Mouse (Mus musculus): ENCODE measurements at regions not wholly inside any gene's neighbourhood (a gene's known extent, or its start where the extent isn't known, plus 50 kb on each side); places are given as distances from the start of the nearest gene placed in this dataset.

DNA sequence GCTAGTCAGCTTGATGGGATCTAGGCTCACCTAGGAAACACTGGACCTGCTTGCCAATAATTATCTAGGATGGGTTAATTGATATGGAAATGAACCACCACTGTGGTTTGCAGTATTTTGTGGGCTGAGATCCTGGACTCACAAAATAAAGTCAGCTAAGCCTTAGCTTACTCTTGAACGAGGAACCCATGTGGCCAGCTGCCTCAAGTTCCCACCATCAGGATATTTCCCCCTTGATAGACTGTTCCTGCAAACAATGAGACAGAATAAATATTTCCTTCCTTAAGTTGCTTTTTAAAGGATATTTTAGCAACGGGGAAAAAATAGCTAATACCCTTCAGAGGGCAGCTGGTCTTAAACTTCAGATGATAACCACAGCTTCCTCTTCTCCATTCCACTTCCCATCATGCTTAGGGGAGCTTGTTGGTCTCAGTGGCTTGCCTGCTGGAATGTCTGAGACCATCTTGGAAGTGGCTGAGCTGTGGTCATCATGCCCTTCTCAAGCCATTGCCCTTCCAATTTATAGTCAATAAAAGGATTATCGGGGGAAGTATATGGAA lies 913.7 kb upstream of the Lrrc6 start:
- no peak overlapping the region for H3K27ac ChIP-seq
- no peaks in the 10 kb centered on the region for H3K36me3 ChIP-seq
- H3K27me3 ChIP-seq (ENCODE audit: insufficient read depth, poor library complexity, severe bottlenecking) = no peaks in the 10 kb centered on the region
- WGBS = 91% methylated on average over 3 of the region's 3 CpGs
- DNase-seq (ENCODE audit: low spot score) = no peak
- H3K9me3 ChIP-seq = no peaks in the 10 kb centered on the region
- no peaks in the 10 kb centered on the region for H3K4me1 ChIP-seq (replicated peaks)
- H3K4me3 ChIP-seq = no peak overlapping the region

DNA sequence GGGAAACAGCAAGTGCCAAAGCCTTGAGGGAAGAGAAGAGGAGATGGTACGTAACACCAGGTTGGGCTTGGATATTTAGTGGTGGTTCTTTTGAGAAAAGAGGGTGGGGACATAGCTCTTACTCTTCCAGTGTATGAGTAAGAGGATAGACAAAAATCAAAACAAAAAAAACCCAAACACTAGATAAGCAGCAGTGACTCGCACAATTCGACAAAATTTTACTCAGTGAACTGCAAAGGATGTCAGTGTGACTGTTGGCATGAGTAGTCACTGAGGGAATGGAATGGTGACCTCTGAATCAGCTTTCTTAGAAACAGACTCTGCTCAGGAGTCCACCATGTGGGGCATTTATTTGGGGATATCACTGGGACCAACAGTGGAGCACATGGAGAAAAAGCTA lies 912.9 kb upstream of the Lrrc6 start:
- peaks cover 7% of the 10 kb centered on the region; the same call in 1 of the 2 replicates for H3K4me1 ChIP-seq (replicated peaks)
- H3K9me3 ChIP-seq = no peaks in the 10 kb centered on the region
- H3K4me3 ChIP-seq = no peak overlapping the region

DNA sequence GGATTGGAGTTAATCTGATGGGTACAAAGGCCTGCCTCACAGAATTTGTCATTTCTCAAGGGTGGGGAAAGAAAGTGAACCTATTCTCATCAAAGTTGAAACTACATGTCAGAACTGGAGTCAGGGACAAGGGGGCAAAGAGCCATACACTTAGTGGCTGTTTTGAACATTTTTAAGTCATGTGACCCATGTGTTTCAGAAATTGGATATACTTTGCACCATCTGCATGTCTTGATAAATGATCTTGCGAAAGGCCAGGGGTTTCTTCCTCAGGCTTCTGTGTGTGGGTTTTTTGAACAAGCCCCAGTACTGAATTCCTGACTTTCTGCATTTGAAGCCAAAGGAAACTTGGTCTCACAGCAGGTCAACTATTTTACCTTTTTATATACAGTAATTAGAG lies 911.7 kb upstream of the Lrrc6 start:
- Histone ChIP-seq H3K4me1 (replicated peaks) (peaks cover 7% of the 10 kb centered on the region; the same call in 1 of the 2 replicates), H3K9me3 (no peaks in the 10 kb centered on the region), H3K27ac (no peak overlapping the region), H3K4me3 (no peak overlapping the region), H3K36me3 (no peaks in the 10 kb centered on the region), H3K27me3 (ENCODE audit: insufficient read depth, poor library complexity, severe bottlenecking) (no peaks in the 10 kb centered on the region)
- DNase-seq (ENCODE audit: low spot score) = no peak
- WGBS = 82% methylated on average over 1 of the region's 1 CpGs

More for the DNA sequence above, 912.9 kb upstream of the Lrrc6 start:
- DNase-seq (ENCODE audit: low spot score) = no peak
- H3K27me3 ChIP-seq (ENCODE audit: insufficient read depth, poor library complexity, severe bottlenecking) = no peaks in the 10 kb centered on the region
- WGBS = 90% methylated on average over 3 of the region's 3 CpGs
- H3K27ac ChIP-seq = no peak overlapping the region
- no peaks in the 10 kb centered on the region for H3K36me3 ChIP-seq

DNA sequence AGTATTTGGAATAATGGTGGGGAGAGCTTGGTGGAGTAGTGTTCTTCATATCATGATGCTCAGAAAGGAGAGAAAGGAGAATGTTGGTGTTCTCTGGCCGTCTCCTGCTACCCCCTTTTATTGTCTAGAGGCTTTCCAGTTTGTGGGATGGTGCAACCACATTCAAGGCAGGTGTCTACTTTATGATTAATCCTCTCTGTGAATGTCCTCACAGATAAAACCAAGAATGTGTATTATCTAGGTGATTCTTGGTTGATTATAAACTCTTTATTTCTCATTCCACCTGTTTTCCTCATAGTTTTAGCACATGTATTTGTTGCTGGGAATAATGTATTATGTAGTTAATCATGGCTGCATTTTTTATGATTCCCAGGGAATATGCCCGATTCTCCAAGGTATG lies 910.9 kb upstream of the Lrrc6 start:
- H3K4me1 ChIP-seq (replicated peaks) = peaks cover 7% of the 10 kb centered on the region; the same call in 1 of the 2 replicates
- 83% methylated on average over 2 of the region's 2 CpGs for WGBS
- DNase-seq (ENCODE audit: low spot score) = no peak

DNA sequence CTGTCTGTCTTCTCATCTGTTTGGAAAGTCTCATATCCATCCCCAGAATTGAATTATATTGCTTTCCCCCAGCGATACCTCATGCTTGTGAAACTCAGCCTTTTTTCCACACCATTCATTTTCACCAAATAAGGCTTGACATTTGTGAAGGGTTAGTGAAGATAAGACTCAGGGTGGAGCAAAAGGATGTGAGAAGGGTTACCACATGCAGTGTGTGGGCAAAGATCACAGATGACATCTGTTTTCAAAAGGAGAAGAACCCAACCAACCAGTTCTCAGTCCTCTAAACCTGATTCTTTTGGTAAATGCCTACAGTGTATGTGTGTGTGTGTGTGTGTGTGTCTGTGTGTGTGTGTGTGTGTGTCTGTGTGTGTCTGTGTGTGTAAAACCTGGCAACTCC lies 909.3 kb upstream of the Lrrc6 start:
- DNase-seq (ENCODE audit: low spot score) = no peak
- H3K9me3 ChIP-seq = no peaks in the 10 kb centered on the region
- no peaks in the 10 kb centered on the region for H3K36me3 ChIP-seq
- peaks cover 7% of the 10 kb centered on the region; the same call in 1 of the 2 replicates for H3K4me1 ChIP-seq (replicated peaks)
- H3K27me3 ChIP-seq (ENCODE audit: insufficient read depth, poor library complexity, severe bottlenecking) = no peaks in the 10 kb centered on the region
- H3K4me3 ChIP-seq = no peak overlapping the region
- 84% methylated on average over 1 of the region's 1 CpGs for WGBS
- no peak overlapping the region for H3K27ac ChIP-seq

More for the DNA sequence above, 910.9 kb upstream of the Lrrc6 start:
- Histone ChIP-seq H3K27ac (no peak overlapping the region), H3K4me3 (no peak overlapping the region), H3K36me3 (no peaks in the 10 kb centered on the region), H3K9me3 (no peaks in the 10 kb centered on the region), H3K27me3 (ENCODE audit: insufficient read depth, poor library complexity, severe bottlenecking) (no peaks in the 10 kb centered on the region)

DNA sequence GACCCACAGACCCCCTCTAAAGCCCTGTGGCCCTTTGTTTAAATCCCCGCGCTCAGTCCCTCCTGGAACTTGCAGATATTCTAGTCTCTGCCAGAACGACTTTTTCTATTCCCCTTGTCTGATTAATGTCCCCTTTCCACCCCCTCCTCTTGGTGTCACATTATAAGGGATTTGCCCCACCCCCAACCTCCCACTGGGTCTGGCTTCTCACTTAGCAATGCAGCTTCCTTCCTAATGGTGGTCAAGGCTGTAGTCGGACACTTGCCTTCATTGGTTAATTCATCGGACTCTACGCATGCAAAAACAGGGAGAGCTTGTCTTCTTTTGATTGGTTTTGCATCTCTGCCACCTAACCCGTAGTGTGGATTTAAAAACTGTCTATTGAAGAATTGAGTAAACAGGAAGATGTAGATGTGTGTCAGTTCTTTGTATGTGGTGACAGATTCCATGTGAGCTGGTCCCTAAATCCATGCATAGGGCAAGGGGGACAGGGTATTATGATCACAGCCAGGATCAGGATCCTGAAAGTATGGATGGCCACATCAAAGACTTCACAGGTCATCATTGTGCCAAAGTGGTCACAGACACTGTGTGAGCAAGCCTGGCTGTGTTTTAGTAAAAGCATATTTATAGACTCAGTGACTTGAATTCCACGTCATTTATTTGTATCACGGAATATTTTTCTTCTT lies 908.3 kb upstream of the Lrrc6 start:
- Histone ChIP-seq H3K36me3 (no peaks in the 10 kb centered on the region), H3K9me3 (no peaks in the 10 kb centered on the region), H3K27me3 (ENCODE audit: insufficient read depth, poor library complexity, severe bottlenecking) (no peaks in the 10 kb centered on the region), H3K27ac (no peak overlapping the region), H3K4me1 (replicated peaks) (peaks cover 7% of the 10 kb centered on the region; the same call in 1 of the 2 replicates), H3K4me3 (no peak overlapping the region)
- DNase-seq (ENCODE audit: low spot score) = no peak
- WGBS = 78% methylated on average over 9 of the region's 9 CpGs

DNA sequence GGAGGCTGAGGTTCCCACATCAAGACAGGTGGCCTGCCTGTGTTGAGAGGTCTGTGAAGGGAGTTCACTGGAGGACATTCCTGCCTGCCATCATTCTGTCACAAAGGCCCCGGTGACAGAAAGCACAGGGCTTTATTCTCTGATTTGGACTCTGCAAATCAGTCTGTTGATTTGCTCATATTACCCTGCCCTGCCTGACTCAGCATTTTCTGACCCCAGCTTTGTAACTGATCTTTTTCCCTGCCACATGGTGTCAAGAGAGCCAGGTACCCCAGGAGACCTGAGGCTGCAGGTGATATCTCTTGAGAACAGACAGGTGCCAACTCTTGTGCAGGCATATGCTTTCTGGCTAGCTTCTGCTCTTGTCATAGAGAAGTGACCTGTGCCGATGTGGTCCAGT lies 906.5 kb upstream of the Lrrc6 start:
- Histone ChIP-seq H3K4me3 (no peak overlapping the region), H3K27me3 (ENCODE audit: insufficient read depth, poor library complexity, severe bottlenecking) (no peaks in the 10 kb centered on the region), H3K4me1 (replicated peaks) (peaks cover 7% of the 10 kb centered on the region; the same call in 1 of the 2 replicates), H3K9me3 (no peaks in the 10 kb centered on the region), H3K27ac (no peak overlapping the region), H3K36me3 (no peaks in the 10 kb centered on the region)
- WGBS = 86% methylated on average over 2 of the region's 2 CpGs
- no peak for DNase-seq (ENCODE audit: low spot score)

DNA sequence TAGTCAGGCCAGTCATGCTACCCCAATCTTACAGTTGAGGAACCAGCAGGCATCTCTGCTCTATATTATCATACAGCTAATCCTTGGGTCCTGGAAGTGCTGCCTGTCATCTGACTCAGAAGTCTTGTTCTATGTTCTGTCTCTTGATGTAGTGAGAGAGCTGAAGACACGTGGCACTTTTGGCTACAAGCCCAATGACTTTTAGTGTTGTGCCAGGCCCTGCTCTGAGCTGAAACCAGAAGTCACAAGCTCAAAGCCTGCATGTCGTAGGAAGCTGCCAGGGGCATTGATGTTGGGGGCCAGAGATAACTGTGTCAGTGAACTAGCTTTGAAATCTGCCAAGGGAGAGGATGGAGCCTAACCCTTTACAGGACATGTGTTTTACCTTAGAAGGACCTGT lies 904.8 kb upstream of the Lrrc6 start:
- Histone ChIP-seq H3K27me3 (ENCODE audit: insufficient read depth, poor library complexity, severe bottlenecking) (no peaks in the 10 kb centered on the region), H3K4me3 (no peak overlapping the region), H3K27ac (no peak overlapping the region), H3K4me1 (replicated peaks) (peaks cover 7% of the 10 kb centered on the region; the same call in 1 of the 2 replicates), H3K36me3 (no peaks in the 10 kb centered on the region), H3K9me3 (no peaks in the 10 kb centered on the region)
- 82% methylated on average over 2 of the region's 2 CpGs for WGBS
- no peak for DNase-seq (ENCODE audit: low spot score)

DNA sequence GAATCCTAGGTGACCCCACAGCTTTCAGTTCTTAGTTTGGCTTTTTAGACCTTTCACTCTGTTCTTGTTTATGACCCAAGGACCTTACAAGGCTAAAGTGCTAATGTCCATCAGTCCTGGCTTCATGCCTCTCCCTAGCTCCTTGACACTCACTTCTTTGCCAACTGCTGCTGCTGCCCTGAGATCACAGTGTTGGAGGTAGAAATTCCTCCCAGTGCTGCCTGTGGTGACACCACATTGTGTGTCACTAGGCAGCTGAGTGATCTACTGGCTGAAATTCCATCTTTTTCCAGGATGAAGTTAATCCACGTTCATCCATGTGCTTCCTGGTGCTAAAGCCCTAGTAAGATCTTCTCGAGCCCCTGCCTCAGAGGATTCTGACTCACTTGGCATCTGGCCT lies 904.3 kb upstream of the Lrrc6 start:
- Histone ChIP-seq H3K27ac (no peak overlapping the region), H3K9me3 (no peaks in the 10 kb centered on the region), H3K4me3 (no peak overlapping the region), H3K36me3 (no peaks in the 10 kb centered on the region), H3K27me3 (ENCODE audit: insufficient read depth, poor library complexity, severe bottlenecking) (no peaks in the 10 kb centered on the region), H3K4me1 (replicated peaks) (peaks cover 7% of the 10 kb centered on the region; the same call in 1 of the 2 replicates)
- DNase-seq (ENCODE audit: low spot score) = no peak
- 71% methylated on average over 2 of the region's 2 CpGs for WGBS

DNA sequence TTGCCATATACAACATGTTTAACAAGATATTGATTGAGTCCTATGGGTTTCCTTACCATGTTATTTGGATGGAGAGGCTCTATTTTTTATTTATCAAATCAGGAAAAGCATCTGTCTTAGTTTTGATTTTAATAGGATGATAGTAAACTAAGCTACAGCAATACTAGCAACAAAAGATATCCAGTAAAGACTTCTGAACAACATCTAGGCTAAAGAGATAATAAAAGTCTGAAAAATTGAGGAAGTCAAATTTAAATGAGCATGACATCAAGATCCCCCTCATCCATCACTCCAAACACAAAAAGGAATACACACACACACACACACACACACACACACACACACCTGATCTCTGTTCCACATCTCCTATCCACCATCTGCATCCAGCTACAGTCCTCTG lies 901.6 kb upstream of the Lrrc6 start:
- H3K4me3 ChIP-seq = no peak overlapping the region
- H3K27me3 ChIP-seq (ENCODE audit: insufficient read depth, poor library complexity, severe bottlenecking) = no peaks in the 10 kb centered on the region
- no peak for DNase-seq (ENCODE audit: low spot score)
- H3K36me3 ChIP-seq = no peaks in the 10 kb centered on the region
- H3K27ac ChIP-seq = no peak overlapping the region
- no peaks in the 10 kb centered on the region for H3K9me3 ChIP-seq
- H3K4me1 ChIP-seq (replicated peaks) = no peaks in the 10 kb centered on the region

DNA sequence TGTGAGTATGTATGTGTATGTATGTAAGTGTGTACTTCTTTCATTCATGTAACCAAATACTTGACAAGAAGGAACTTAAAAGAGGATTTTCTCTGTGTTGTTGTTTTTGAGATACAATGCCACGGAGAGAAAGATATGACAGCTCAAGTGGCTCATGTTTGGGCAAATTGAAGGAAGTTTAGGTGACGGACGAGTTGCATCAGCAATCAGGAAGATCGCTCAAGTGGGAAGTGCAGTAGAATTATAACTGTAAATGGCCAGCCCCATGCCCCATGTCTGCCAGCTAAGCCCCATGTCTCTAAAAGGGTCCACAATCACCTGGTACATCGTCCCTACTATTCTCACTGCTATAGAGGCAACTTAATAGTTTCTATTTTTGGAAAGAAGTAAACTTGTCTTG lies 896.6 kb upstream of the Lrrc6 start:
- Histone ChIP-seq H3K36me3 (no peaks in the 10 kb centered on the region), H3K27ac (no peak overlapping the region), H3K27me3 (ENCODE audit: insufficient read depth, poor library complexity, severe bottlenecking) (no peaks in the 10 kb centered on the region), H3K4me3 (no peak overlapping the region), H3K9me3 (no peaks in the 10 kb centered on the region), H3K4me1 (replicated peaks) (no peaks in the 10 kb centered on the region)
- 88% methylated on average over 5 of the region's 5 CpGs for WGBS
- no peak for DNase-seq (ENCODE audit: low spot score)

DNA sequence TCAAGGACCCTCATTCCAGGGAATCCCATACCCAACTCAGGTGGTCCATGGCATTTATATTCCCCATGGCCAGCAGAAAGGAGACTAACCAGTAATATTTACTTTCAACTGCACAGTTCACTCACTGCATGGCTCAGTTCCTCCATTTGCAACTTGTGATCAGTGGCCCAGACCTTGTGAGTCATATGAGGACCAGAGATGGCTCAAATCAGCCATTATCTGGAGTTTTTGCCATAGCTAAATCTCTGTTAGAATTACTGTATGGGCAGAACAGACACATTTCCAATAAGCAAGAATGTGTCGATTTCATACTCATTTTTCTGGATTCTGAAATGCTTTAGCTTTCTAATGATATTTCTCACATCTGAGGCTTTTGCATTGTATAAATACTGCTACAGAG lies 894.4 kb upstream of the Lrrc6 start:
- H3K27ac ChIP-seq = no peak overlapping the region
- DNase-seq (ENCODE audit: low spot score) = no peak
- no peak overlapping the region for H3K4me3 ChIP-seq
- H3K36me3 ChIP-seq = no peaks in the 10 kb centered on the region
- WGBS = 90% methylated on average over 1 of the region's 1 CpGs
- H3K27me3 ChIP-seq (ENCODE audit: insufficient read depth, poor library complexity, severe bottlenecking) = no peaks in the 10 kb centered on the region
- no peaks in the 10 kb centered on the region for H3K4me1 ChIP-seq (replicated peaks)
- H3K9me3 ChIP-seq = no peaks in the 10 kb centered on the region

DNA sequence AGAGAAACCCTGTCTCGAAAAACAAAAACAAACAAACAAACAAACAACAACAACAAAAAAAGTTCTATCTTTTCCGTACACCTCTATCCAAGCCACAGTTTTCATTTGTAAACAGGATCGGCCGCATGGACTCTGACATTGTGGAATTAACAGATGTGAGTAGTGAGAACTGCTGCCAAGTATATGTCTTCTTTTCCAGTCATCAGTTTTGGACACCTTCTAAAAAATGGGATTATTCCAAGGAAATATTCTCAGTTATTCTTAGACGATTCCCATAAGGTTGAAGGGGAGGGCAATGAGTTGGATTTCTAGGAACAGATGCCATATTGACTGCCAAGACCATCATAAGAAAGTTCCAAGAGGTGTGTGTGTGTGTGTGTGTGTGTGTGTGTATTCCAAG lies 891.2 kb upstream of the Lrrc6 start:
- WGBS = 92% methylated on average over 5 of the region's 5 CpGs
- no peak for DNase-seq (ENCODE audit: low spot score)
- no peaks in the 10 kb centered on the region for H3K9me3 ChIP-seq
- H3K27ac ChIP-seq = no peak overlapping the region
- no peaks in the 10 kb centered on the region for H3K36me3 ChIP-seq
- no peaks in the 10 kb centered on the region for H3K27me3 ChIP-seq (ENCODE audit: insufficient read depth, poor library complexity, severe bottlenecking)
- no peaks in the 10 kb centered on the region for H3K4me1 ChIP-seq (replicated peaks)
- H3K4me3 ChIP-seq = no peak overlapping the region

DNA sequence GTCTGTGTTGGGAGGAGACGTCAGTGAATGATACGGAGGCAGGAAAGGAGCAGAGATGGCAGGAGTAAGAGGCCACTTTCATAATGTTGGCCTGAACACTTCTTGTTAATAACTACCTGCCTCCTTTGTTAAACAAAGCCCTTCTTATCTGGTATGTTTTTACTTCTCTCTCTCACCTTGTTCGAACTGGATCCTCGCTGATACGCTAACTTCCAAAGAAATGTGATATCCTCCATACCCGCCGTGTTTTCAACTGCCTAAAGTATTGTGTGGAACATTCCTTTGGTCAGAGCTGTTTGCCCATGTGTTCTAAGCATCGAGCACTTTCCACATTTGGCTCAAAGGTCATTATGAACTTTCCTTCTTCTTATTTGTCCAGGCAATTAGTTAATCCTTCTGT lies 887.8 kb upstream of the Lrrc6 start:
- H3K27ac ChIP-seq = no peak overlapping the region
- 75% methylated on average over 8 of the region's 8 CpGs for WGBS
- H3K4me3 ChIP-seq = no peak overlapping the region
- no peaks in the 10 kb centered on the region for H3K27me3 ChIP-seq (ENCODE audit: insufficient read depth, poor library complexity, severe bottlenecking)
- no peak for DNase-seq (ENCODE audit: low spot score)
- no peaks in the 10 kb centered on the region for H3K9me3 ChIP-seq
- no peaks in the 10 kb centered on the region for H3K36me3 ChIP-seq
- no peaks in the 10 kb centered on the region for H3K4me1 ChIP-seq (replicated peaks)
